Mouse (Mus musculus): ENCODE data around the gene Olfr472.

- TF ChIP-seq EP300 (IDR thresholded peaks at IDR 0.05; ENCODE audit: insufficient read depth, low read depth, low read length): no peak
- no peak for TF ChIP-seq CTCF (IDR thresholded peaks at IDR 0.05)
- TF ChIP-seq POLR2A (IDR thresholded peaks at IDR 0.05; ENCODE audit: insufficient read depth, low read depth, low read length): no peak
Measured at GRCm38 (mm10) chr7:107930146-107930545, 32.4 kb downstream of the Olfr472 start, which contains the start of gene Olfr473.

Data from heart, adult 2 months (tissue).